Mouse (Mus musculus) left cerebral cortex, postnatal 4 days (tissue): ENCODE data around the gene Rcsd1. TPM values are rescaled to one million over a fixed set of nuclear protein-coding genes. Genes with fewer than 3 reads are reported as not detected.

Experiments used
- DNase-seq: peaks from one replicate; pipeline ENCODE4 v3.0.0-alpha.2; 2022
- intact Hi-C: fragments of 180-260 bp; cut with DNase I; formaldehyde crosslinking; loops from one replicate; pipeline ENCODE4 v1.15.1; 2025
- microRNA-seq: library from miRNA; unstranded; fragments of <30 nt; microRNA quantifications from one replicate; pipeline ENCODE4 v1.2.0, GENCODE M21; 2022
- total RNA-seq, 2 experiments: library from RNA; stranded (reverse); gene quantifications; 2 replicates each; pipeline ENCODE4 v1.2.3; 2021

Rcsd1 gene
- total RNA-seq, 2 experiments from 2014 or later = 5.3 to 5.4 TPM

GRCm38 (mm10) chr1:165603218-165603617 lies 106.3 kb downstream of the Rcsd1 start:
- intact Hi-C loops = no loop called here
- no peak for DNase-seq

DNA sequence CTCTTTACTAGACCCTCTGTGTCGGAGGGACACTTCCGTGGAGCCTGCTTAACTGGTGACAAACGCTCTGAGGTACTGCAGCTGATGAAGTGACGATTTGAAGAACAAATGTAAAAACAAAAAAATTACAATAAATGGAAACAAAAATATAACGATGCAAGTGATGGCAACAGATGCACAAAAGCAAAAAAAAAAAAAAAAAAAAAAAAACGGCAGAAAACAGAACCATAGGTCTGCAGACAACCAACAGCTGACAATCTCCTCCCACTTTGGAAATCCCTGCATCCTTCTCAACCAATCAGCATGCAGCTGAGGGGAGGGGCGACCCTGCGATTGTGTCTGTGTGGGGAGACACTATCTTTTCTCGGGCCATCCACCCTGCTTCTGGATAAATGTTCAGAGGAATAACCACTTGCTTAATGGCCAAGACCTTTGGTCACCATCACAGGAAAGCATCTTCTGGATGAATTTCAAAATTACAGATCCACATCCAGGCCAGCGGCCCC lies 107.7 kb downstream of the Rcsd1 start:
- intact Hi-C loops = no loop called here
- DNase-seq = no peak

Small RNA genes lying within 50 kb of the gene (microRNA-seq; reads per million reads assigned to microRNA genes)
- not detected for gene Gm44458

Other genes starting within 250 kb of the Rcsd1 start
- gene Dcaf6, start 249.3 kb downstream of the Rcsd1 start, total RNA-seq = 10 to 100 TPM; 60.7 to 62.6 TPM
- 100 to 1,000 TPM; 107 to 109 TPM for gene Mpc2, start 249.1 kb downstream of the Rcsd1 start, total RNA-seq
- under 1 TPM in 1 of 2 experiments, not detected in 1; 0.18 TPM for gene Adcy10, start 224.6 kb downstream of the Rcsd1 start, total RNA-seq
- 10 to 100 TPM; 73.1 to 74.3 TPM for gene Mpzl1, start 75.2 kb downstream of the Rcsd1 start, total RNA-seq
- 10 to 100 TPM; 14.0 to 17.9 TPM for gene Creg1, start 54.0 kb upstream of the Rcsd1 start, total RNA-seq
- gene Cd247, start 78.9 kb upstream of the Rcsd1 start, total RNA-seq = under 1 TPM in 1 of 2 experiments, not detected in 1; 0.28 TPM